Comparison of ENCODE assay signal across 9 mouse cellular contexts in genomic region chr3:144366976-144367765, GRCm38 (mm10).
DNase-seq lines count a peak whose midpoint lies in the region; ATAC-seq and TF ChIP-seq lines count a peak whose summit lies in the region.
"Had no signal": no experiment of that assay in that cellular context is flagged by ENCODE, and none has a peak within 500 bp of the region (broad histone marks: within the 10 kb centered on the region; RNA-seq: fewer than 3 reads in every experiment).

No protein-coding gene starts in this region.

- no peaks in the 10 kb centered on the region for H3K4me1 ChIP-seq in embryonic facial prominence, embryonic 11.5 days (ENCODE audit: control insufficient read depth, insufficient read depth, low read length)
- no peaks in the 10 kb centered on the region for H3K4me1 ChIP-seq in hindbrain, postnatal 0 days (ENCODE audit: insufficient read depth, low read length)
- peaks cover 5% of the 10 kb centered on the region; the same call in 1 of the 2 replicates for H3K4me1 ChIP-seq in midbrain, embryonic 11.5 days (ENCODE audit: control insufficient read depth, insufficient read depth, low read length)
- H3K4me1 ChIP-seq: megakaryocyte, embryonic 14.5 days had no signal

- DNase-seq in cerebellum, adult 18-20 months = peak; percentile 22 to 25
- no peak for DNase-seq in cerebellum, adult 11-12 months
- DNase-seq in 3T3-L1 (ENCODE audit: low read depth, low spot score) = peak; percentile 8
- peak; percentile 83 for DNase-seq in embryonic facial prominence, embryonic 11.5 days (ENCODE audit: low spot score)
- DNase-seq in hindbrain, postnatal 0 days (ENCODE audit: low spot score) = peak; percentile 68
- DNase-seq in midbrain, embryonic 11.5 days (ENCODE audit: low spot score, missing footprints) = peak; percentile 94
- DNase-seq in c-Kit-positive CD71-positive TER-119-positive erythroid progenitor cells, embryonic 14.5 days (ENCODE audit: low spot score) = no peak

- peak overlapping the region; percentile 36 for H3K4me2 ChIP-seq in embryonic facial prominence, embryonic 11.5 days (ENCODE audit: low read depth, low read length)
- H3K4me2 ChIP-seq in hindbrain, postnatal 0 days (ENCODE audit: low read depth, low read length) = peak overlapping the region; percentile 57
- H3K4me2 ChIP-seq in midbrain, embryonic 11.5 days = peak overlapping the region; percentile 56

- 13% methylated on average over 22 of the region's 22 CpGs for WGBS in embryonic facial prominence, embryonic 11.5 days
- WGBS in hindbrain, postnatal 0 days = 9% methylated on average over 22 of the region's 22 CpGs
- 27% methylated on average over 22 of the region's 22 CpGs for WGBS in midbrain, embryonic 11.5 days

- H3K9me3 ChIP-seq in embryonic facial prominence, embryonic 11.5 days (replicated peaks; ENCODE audit: control insufficient read depth, low read length) = no peaks in the 10 kb centered on the region
- H3K9me3 ChIP-seq in hindbrain, postnatal 0 days (ENCODE audit: low read length) = no peaks in the 10 kb centered on the region
- H3K9me3 ChIP-seq in midbrain, embryonic 11.5 days (ENCODE audit: control insufficient read depth, low read length) = no peaks in the 10 kb centered on the region
- H3K9me3 ChIP-seq: megakaryocyte, embryonic 14.5 days had no signal

- peak; percentile 24; the same call in 1 of the 2 replicates for ATAC-seq in embryonic facial prominence, embryonic 11.5 days (replicated peaks; ENCODE audit: insufficient number of reproducible peaks, low FRiP score, low TSS enrichment, low read depth)
- ATAC-seq in hindbrain, postnatal 0 days = peak; percentile 82
- peak; percentile 71 for ATAC-seq in midbrain, embryonic 11.5 days (ENCODE audit: low FRiP score)
- no peak for ATAC-seq in megakaryocyte progenitor cell, adult 5-6 weeks (replicated peaks; ENCODE audit: poor library complexity)

- no peaks in the 10 kb centered on the region for H3K36me3 ChIP-seq in embryonic facial prominence, embryonic 11.5 days (replicated peaks; ENCODE audit: control insufficient read depth, insufficient read depth, low read depth, low read length)
- no peaks in the 10 kb centered on the region for H3K36me3 ChIP-seq in hindbrain, postnatal 0 days (ENCODE audit: insufficient read depth, low read length)
- H3K36me3 ChIP-seq in midbrain, embryonic 11.5 days (ENCODE audit: control insufficient read depth, insufficient read depth, low read length) = no peaks in the 10 kb centered on the region

- H3K4me3 ChIP-seq in embryonic facial prominence, embryonic 11.5 days (ENCODE audit: low read depth, low read length) = peak overlapping the region; percentile 9; the same call in 1 of the 2 replicates
- H3K4me3 ChIP-seq in hindbrain, postnatal 0 days (ENCODE audit: low read length) = peak overlapping the region; percentile 29
- peak overlapping the region; percentile 24 for H3K4me3 ChIP-seq in midbrain, embryonic 11.5 days (ENCODE audit: low read depth, low read length)
- H3K4me3 ChIP-seq: megakaryocyte, embryonic 14.5 days had no signal

- TF ChIP-seq CTCF in hindbrain, postnatal 0 days (IDR thresholded peaks at IDR 0.05; ENCODE audit: low read depth) = peak; percentile 70

- no peak overlapping the region for H3K27ac ChIP-seq in embryonic facial prominence, embryonic 11.5 days (replicated peaks; ENCODE audit: low read depth, low read length)
- H3K27ac ChIP-seq in hindbrain, postnatal 0 days = no peak overlapping the region
- no peak overlapping the region for H3K27ac ChIP-seq in midbrain, embryonic 11.5 days (ENCODE audit: low read depth, low read length)

- no peak overlapping the region for H3K9ac ChIP-seq in embryonic facial prominence, embryonic 11.5 days (replicated peaks; ENCODE audit: low read length)
- 0 out of 2 replicates have a peak overlapping the region, but pooled peaks have one; percentile 31 for H3K9ac ChIP-seq in hindbrain, postnatal 0 days (replicated peaks; ENCODE audit: low read length)
- peak overlapping the region; percentile 41; the same call in 1 of the 2 replicates for H3K9ac ChIP-seq in midbrain, embryonic 11.5 days (ENCODE audit: low read length)

- H3K27me3 ChIP-seq in embryonic facial prominence, embryonic 11.5 days (ENCODE audit: control insufficient read depth, insufficient read depth, low read length) = no peaks in the 10 kb centered on the region
- no peaks in the 10 kb centered on the region for H3K27me3 ChIP-seq in hindbrain, postnatal 0 days (ENCODE audit: insufficient read depth, low read length)
- no peaks in the 10 kb centered on the region for H3K27me3 ChIP-seq in midbrain, embryonic 11.5 days (ENCODE audit: control insufficient read depth, insufficient read depth, low read length)

Comparison
In these comparisons a context has a peak if more than half of its experiments do, and no peak if none do; other contexts are left out.
1. DNase-seq: peak in cerebellum, adult 18-20 months (2 of 2), 3T3-L1 (single experiment), embryonic facial prominence, embryonic 11.5 days (single experiment), hindbrain, postnatal 0 days (single experiment) and midbrain, embryonic 11.5 days (single experiment); none in cerebellum, adult 11-12 months (single experiment) and c-Kit-positive CD71-positive TER-119-positive erythroid progenitor cells, embryonic 14.5 days (single experiment).
2. Peak in every context shown above with its lines, with median percentiles within 50 percentile points of each other: H3K4me2 ChIP-seq and H3K4me3 ChIP-seq.